Mouse (Mus musculus): Measurements from ENCODE around the gene Prmt2.

GRCm38 (mm10) chr10:76207262-76207796 lies 30.3 kb downstream of the Prmt2 start:
- no peak for TF ChIP-seq POLR2A (IDR thresholded peaks at IDR 0.05; ENCODE audit: extremely low read depth, insufficient read depth, low read length)
- no peak for TF ChIP-seq CTCF (IDR thresholded peaks at IDR 0.05; ENCODE audit: extremely low read depth, insufficient read depth, low read length)
